Mouse (Mus musculus) left cerebral cortex, adult 18-20 months (tissue): ENCODE results near the gene P2rx5. TPM values are rescaled to one million over a fixed set of nuclear protein-coding genes. Genes with fewer than 3 reads are reported as not detected.

Experiments used
- DNase-seq, 2 experiments: peaks; one replicate each; pipeline ENCODE4 v3.0.0; 2021 to 2022; ENCODE audit warnings: low spot score in 2 of 2, mixed read lengths in 1 of 2
- long read RNA-seq, 2 experiments: library from polyadenylated mRNA; stranded (forward); transcript quantifications; one replicate each; pipeline ENCODE4 v2.0.0; 2021
- total RNA-seq, 2 experiments: library from RNA; stranded (reverse); gene quantifications; 2 replicates each; pipeline ENCODE4 v1.2.3; 2021

P2rx5 gene
- under 1 TPM; 0.35 to 0.54 TPM for total RNA-seq
- long read RNA-seq, experiment 1, partial matches to known transcripts: 0 of 1 reads
- long read RNA-seq, experiment 1, other reads (novel, unspliced or antisense): 0 of 1 reads
- long read RNA-seq, experiment 2: 0 reads

- DNase-seq: peak in 1 of 2 experiments; percentile 42
Observed at GRCm38 (mm10) chr11:73159957-73160810, at the start of gene P2rx5. P2rx5 (plus strand) TSS chr11:73160421.

GRCm38 (mm10) chr11:73111414-73111813, 48.8 kb upstream of the P2rx5 start:
- DNase-seq: no peak

GRCm38 (mm10) chr11:73126495-73126894, 33.7 kb upstream of the P2rx5 start:
- no peak for DNase-seq

- peak in 1 of 2 experiments; percentile 17 for DNase-seq
Observed at GRCm38 (mm10) chr11:73131020-73131419, 29.2 kb upstream of the P2rx5 start.

- no peak for DNase-seq
Observed at GRCm38 (mm10) chr11:73132999-73133398, 27.2 kb upstream of the P2rx5 start.

GRCm38 (mm10) chr11:73134222-73134621, 26.0 kb upstream of the P2rx5 start:
- DNase-seq: no peak

- DNase-seq: no peak
Observed at GRCm38 (mm10) chr11:73136587-73136986, 23.6 kb upstream of the P2rx5 start.

- no peak for DNase-seq
Observed at GRCm38 (mm10) chr11:73137116-73137515, 23.1 kb upstream of the P2rx5 start.

- DNase-seq: peak; percentile 88 to 92
Observed at GRCm38 (mm10) chr11:73137591-73138501, 22.4 kb upstream of the P2rx5 start, which contains the start of gene Haspin. Haspin (minus strand) TSS chr11:73138294.

- DNase-seq: no peak
Observed at GRCm38 (mm10) chr11:73144261-73144681, 15.9 kb upstream of the P2rx5 start.

GRCm38 (mm10) chr11:73146026-73146974, 13.9 kb upstream of the P2rx5 start:
- no peak for DNase-seq

GRCm38 (mm10) chr11:73146975-73147365, 13.3 kb upstream of the P2rx5 start:
- no peak for DNase-seq

GRCm38 (mm10) chr11:73148209-73148608, 12.0 kb upstream of the P2rx5 start:
- DNase-seq: no peak

GRCm38 (mm10) chr11:73155071-73155470, 5.2 kb upstream of the P2rx5 start:
- no peak for DNase-seq

- DNase-seq: no peak
Observed at GRCm38 (mm10) chr11:73160811-73161200, 585 bp downstream of the P2rx5 start.

GRCm38 (mm10) chr11:73161616-73162015, 1.4 kb downstream of the P2rx5 start:
- no peak for DNase-seq

GRCm38 (mm10) chr11:73162284-73162683, 2.1 kb downstream of the P2rx5 start:
- no peak for DNase-seq

- no peak for DNase-seq
Observed at GRCm38 (mm10) chr11:73168071-73168470, 7.8 kb downstream of the P2rx5 start.

GRCm38 (mm10) chr11:73168576-73168975, 8.4 kb downstream of the P2rx5 start:
- DNase-seq: no peak

GRCm38 (mm10) chr11:73169231-73169630, 9.0 kb downstream of the P2rx5 start:
- peak; percentile 63 to 70 for DNase-seq
